Mouse (Mus musculus) cerebellum, adult (tissue): Measurements from ENCODE around the gene Irgq.
A peak's percentile ranks its signal among the peaks of the same experiment; 100 is the strongest.

Experiments used
- ATAC-seq: cut with Nextera tagmentation; 2 replicates; pipeline ENCODE4 v1.9.2; 2017; ENCODE audit warnings: mild to moderate bottlenecking, moderate library complexity, mixed read lengths; ENCODE audit not compliant: insufficient number of reproducible peaks, low FRiP score, low TSS enrichment

Gene Irgq

DNA sequence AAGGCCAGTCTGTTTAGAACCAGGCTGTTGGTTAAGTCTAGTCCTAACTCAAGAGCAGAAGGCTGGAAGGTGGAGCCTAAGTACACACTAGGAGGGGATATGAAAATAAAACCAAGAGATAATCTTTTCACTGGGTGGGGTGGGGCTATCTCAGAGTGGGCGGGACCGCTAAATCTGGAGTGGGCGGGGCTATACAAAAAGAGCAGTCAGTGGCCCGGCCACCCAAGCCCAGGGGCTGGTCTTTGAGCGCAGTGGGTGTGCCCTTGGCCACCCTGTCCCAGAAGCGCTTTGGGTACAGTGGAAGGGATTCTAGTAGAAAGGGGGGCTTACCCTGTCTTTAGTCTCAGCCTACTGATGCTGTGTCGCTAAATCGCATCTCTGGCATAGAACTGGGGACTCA, 56.3 kb downstream of the Irgq start:
- ATAC-seq: no peak

DNA sequence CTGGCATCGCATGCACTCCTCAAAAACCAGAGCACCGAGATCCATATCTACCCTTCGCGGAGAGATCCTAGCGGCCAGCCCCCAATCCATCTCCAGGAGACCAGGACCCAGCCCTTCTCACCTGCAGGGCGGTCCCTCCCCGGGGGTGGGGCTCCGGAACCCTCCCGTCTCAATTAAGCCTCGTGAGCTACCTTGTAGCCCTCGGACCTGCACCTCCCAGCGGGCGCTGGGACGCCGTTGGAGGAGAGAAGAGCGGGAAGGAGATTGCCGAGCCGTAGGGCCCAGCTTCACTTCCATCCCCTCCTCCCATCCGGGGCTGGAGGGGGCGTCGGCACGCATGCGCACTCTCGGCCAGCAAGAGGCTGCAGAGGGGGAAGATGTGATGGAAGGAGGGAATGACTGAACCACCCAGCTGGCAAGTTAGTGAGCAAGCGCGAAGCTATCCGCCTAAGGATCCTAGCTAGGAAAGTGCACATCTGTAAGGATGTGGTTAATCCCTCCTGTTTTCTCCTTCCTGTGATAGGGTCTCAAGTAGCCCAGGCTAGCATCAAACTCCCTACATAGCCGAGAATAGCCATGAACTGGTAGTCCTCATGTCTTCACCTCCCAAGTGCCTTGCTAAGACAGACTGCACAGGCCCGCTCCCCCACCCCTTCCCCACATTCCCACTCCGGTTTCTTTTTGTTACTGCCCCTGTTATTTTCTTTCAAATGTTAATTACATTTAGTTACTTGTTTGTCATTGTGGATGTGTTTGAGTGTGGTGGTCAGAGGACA, 57.0 kb downstream of the Irgq start, which contains the start of the genes Ethe1 and Zfp575:
Gene Ethe1, plus strand, starts transcription at position 214 of the 776 bp plus-strand sequence.
Gene Zfp575, minus strand, starts transcription at position 312 of the 776 bp plus-strand sequence.
- peak; percentile 31; the same call in 1 of the 2 replicates for ATAC-seq
